8 mouse cellular contexts compared by ENCODE assay signal in the genomic region with DNA sequence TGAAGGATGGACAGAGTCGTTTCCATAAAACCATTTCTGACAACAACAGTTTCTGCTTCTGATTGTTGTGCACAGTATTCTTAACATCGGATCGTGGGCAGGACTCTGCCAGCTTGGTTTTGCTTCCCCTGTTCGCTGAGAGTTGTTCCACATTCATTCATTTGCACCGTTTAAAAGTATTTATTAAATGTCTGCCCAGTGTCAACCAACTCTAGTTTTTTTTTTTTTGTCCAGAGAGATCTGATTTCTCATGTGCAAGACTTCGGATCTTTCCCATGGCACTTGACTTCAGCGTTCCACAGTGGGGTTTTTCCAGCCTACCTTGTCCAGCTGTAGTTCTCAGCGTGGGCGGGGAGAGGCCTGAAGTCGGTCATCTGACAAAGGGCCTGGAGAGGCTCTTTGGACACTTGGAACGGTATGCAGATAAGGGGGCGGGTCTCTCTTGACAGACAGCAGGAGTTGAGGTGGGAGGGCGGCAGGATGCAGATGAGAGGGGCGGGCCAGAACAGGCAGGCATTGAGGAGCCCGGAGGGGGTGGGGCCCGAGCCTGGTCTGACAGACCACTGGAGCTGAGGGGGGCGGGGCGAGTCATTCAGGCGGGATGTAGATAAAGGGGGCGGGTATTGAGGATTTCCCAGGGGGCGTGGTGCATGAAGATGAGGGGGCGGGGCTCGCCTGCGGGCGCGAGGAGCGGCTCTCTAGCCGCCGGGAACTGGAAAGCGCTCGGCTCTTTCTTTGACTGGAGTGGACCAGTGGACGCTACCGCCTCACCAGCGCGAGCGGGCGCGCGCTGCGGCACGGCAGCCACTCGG.
DNase-seq lines count a peak whose midpoint lies in the region; ATAC-seq and TF ChIP-seq lines count a peak whose summit lies in the region.

No protein-coding gene starts in this region.

- ATAC-seq in forebrain, postnatal 0 days: peak; percentile 97
- peak; percentile 81; the same call in 1 of the 2 replicates for ATAC-seq in neutrophil, adult 5-6 weeks (ENCODE audit: extremely low read depth, insufficient number of reproducible peaks, low FRiP score, poor library complexity, severe bottlenecking)

- peak overlapping the region; percentile 78 for H3K27ac ChIP-seq in forebrain, postnatal 0 days (ENCODE audit: low read depth, low read length)
- peak overlapping the region; percentile 88 for H3K27ac ChIP-seq in layer of hippocampus, adult 2 months

- peak; percentile 94 for DNase-seq in MEL-GATA-1-ER (ENCODE audit: extremely low read depth, low read depth)
- DNase-seq in cerebellum, adult 8-10 months: peak; percentile 70
- peak; percentile 95 for DNase-seq in forebrain, postnatal 0 days
- DNase-seq in heart, postnatal 36 days: peak; percentile 93
- DNase-seq in layer of hippocampus, adult 2 months (ENCODE audit: low spot score in 2 of 2): peak; percentile 88 to 96
- peak; percentile 93 for DNase-seq in lung, adult 2 months
- peak; percentile 100 for DNase-seq in testis, postnatal 14 days (ENCODE audit: low spot score)

- no peak for TF ChIP-seq CTCF in forebrain, postnatal 0 days (IDR thresholded peaks at IDR 0.05; ENCODE audit: low read depth)
- no peak for TF ChIP-seq CTCF in layer of hippocampus, adult 2 months (conservative IDR thresholded peaks at IDR 0.05)
- no peak for TF ChIP-seq CTCF in lung, adult 2 months (IDR thresholded peaks at IDR 0.05; ENCODE audit: insufficient read depth, low read length)

- H3K27me3 ChIP-seq in forebrain, postnatal 0 days (ENCODE audit: insufficient read depth, low read length): no peaks in the 10 kb centered on the region

- intact Hi-C loops in heart, postnatal 36 days (cut with DNase I): no loop called here

- 5% methylated on average over 42 of the region's 42 CpGs for WGBS in forebrain, postnatal 0 days
- 4% methylated on average over 42 of the region's 42 CpGs for WGBS in lung, adult 2 months

- H3K9ac ChIP-seq in forebrain, postnatal 0 days: peak overlapping the region; percentile 88

- H3K9me3 ChIP-seq in forebrain, postnatal 0 days (ENCODE audit: low read length): no peaks in the 10 kb centered on the region

- peak overlapping the region; percentile 87 for H3K4me3 ChIP-seq in forebrain, postnatal 0 days (ENCODE audit: low read depth, low read length)
- peak overlapping the region; percentile 71 for H3K4me3 ChIP-seq in layer of hippocampus, adult 2 months
- H3K4me3 ChIP-seq in lung, adult 2 months (replicated peaks; ENCODE audit: extremely low read depth, low read depth, low read length): peak overlapping the region; percentile 68

- H3K36me3 ChIP-seq in forebrain, postnatal 0 days (ENCODE audit: insufficient read depth): no peaks in the 10 kb centered on the region

- H3K4me2 ChIP-seq in forebrain, postnatal 0 days (ENCODE audit: low read depth): peak overlapping the region; percentile 93

- peak; percentile 35; the same call in 1 of the 2 replicates for TF ChIP-seq POLR2A in lung, adult 2 months (IDR thresholded peaks at IDR 0.05; ENCODE audit: borderline replicate concordance, extremely low read depth, low read depth, low read length)

- H3K4me1 ChIP-seq in forebrain, postnatal 0 days (ENCODE audit: insufficient read depth): peaks cover 9% of the 10 kb centered on the region; the same call in 1 of the 2 replicates
- peaks cover 2% of the 10 kb centered on the region; the same call in 1 of the 2 replicates for H3K4me1 ChIP-seq in lung, adult 2 months (ENCODE audit: control insufficient read depth, insufficient read depth, low read length)

Comparison
In these comparisons a context has a peak if more than half of its experiments do, and no peak if none do; other contexts are left out.
1. Peak in every context shown above with its lines: DNase-seq, ATAC-seq, H3K4me3 ChIP-seq and H3K27ac ChIP-seq.